9 mouse cellular contexts compared by ENCODE assay signal in genomic region chr17:80802622-80803021, GRCm38 (mm10).
DNase-seq lines count a peak whose midpoint lies in the region; ATAC-seq and TF ChIP-seq lines count a peak whose summit lies in the region.
"Had no signal": no experiment of that assay in that cellular context is flagged by ENCODE, and none has a peak within 500 bp of the region (broad histone marks: within the 10 kb centered on the region; RNA-seq: fewer than 3 reads in every experiment).

No protein-coding gene starts in this region.

- TF ChIP-seq EP300 in heart, adult 2 months (IDR thresholded peaks at IDR 0.05; ENCODE audit: insufficient read depth, low read depth, low read length) = 0 out of 2 replicates have a peak, but pooled peaks have one; percentile 26

- peaks cover 17% of the 10 kb centered on the region for H3K4me1 ChIP-seq in forebrain, embryonic 13.5 days
- H3K4me1 ChIP-seq in forebrain, embryonic 10.5 days = peaks cover 20% of the 10 kb centered on the region
- H3K4me1 ChIP-seq in heart, adult 2 months (ENCODE audit: control insufficient read depth, insufficient read depth, low read length) = peaks cover 22% of the 10 kb centered on the region
- peaks cover 22% of the 10 kb centered on the region for H3K4me1 ChIP-seq in limb, embryonic 15.5 days
- H3K4me1 ChIP-seq in thymus, adult 2 months (replicated peaks; ENCODE audit: control insufficient read depth, insufficient read depth, low read length) = peaks cover 9% of the 10 kb centered on the region

- H3K79me2 ChIP-seq in heart, adult 2 months (replicated peaks; ENCODE audit: control insufficient read depth, insufficient read depth, low read length) = no peaks in the 10 kb centered on the region

- 0 out of 2 replicates have a peak, but pooled peaks have one; percentile 12 for TF ChIP-seq POLR2A in heart, adult 2 months (IDR thresholded peaks at IDR 0.05; ENCODE audit: insufficient read depth, low read depth, low read length)
- TF ChIP-seq POLR2A in thymus, adult 2 months (IDR thresholded peaks at IDR 0.05; ENCODE audit: control insufficient read depth, extremely low read depth, insufficient read depth, low read length, poor library complexity) = no peak

- H3K9me3 ChIP-seq in forebrain, embryonic 13.5 days (replicated peaks) = no peaks in the 10 kb centered on the region
- no peaks in the 10 kb centered on the region for H3K9me3 ChIP-seq in forebrain, embryonic 10.5 days
- no peaks in the 10 kb centered on the region for H3K9me3 ChIP-seq in limb, embryonic 15.5 days
- H3K9me3 ChIP-seq: hindbrain, embryonic 12.5 days had no signal

- peak overlapping the region; percentile 51 for H3K27ac ChIP-seq in forebrain, embryonic 13.5 days
- H3K27ac ChIP-seq in forebrain, embryonic 10.5 days = no peak overlapping the region
- peak overlapping the region; percentile 89 for H3K27ac ChIP-seq in heart, adult 2 months
- peak overlapping the region; percentile 93 for H3K27ac ChIP-seq in limb, embryonic 15.5 days
- no peak overlapping the region for H3K27ac ChIP-seq in thymus, adult 2 months (ENCODE audit: control insufficient read depth, insufficient read depth, low read length)
- H3K27ac ChIP-seq: hindbrain, embryonic 12.5 days had no signal

- H3K27me3 ChIP-seq in forebrain, embryonic 13.5 days = no peaks in the 10 kb centered on the region
- no peaks in the 10 kb centered on the region for H3K27me3 ChIP-seq in forebrain, embryonic 10.5 days (ENCODE audit: poor library complexity, severe bottlenecking)
- H3K27me3 ChIP-seq in heart, adult 2 months (ENCODE audit: control insufficient read depth, insufficient read depth, low read length) = no peaks in the 10 kb centered on the region
- H3K27me3 ChIP-seq in limb, embryonic 15.5 days = no peaks in the 10 kb centered on the region
- H3K27me3 ChIP-seq in thymus, adult 2 months (ENCODE audit: control insufficient read depth, insufficient read depth, low read length) = no peaks in the 10 kb centered on the region
- H3K27me3 ChIP-seq: hindbrain, embryonic 12.5 days had no signal

- intact Hi-C loops in heart, adult 2 months (cut with DNase I) = loop anchor here (1.0 to 5.0 kb wide), 2 partner anchors 50 to 115 kb away; no protein-coding TSS in a partner anchor

- no peak overlapping the region for H3K9ac ChIP-seq in forebrain, embryonic 13.5 days
- H3K9ac ChIP-seq in heart, adult 2 months (ENCODE audit: low read depth, low read length) = peak overlapping the region; percentile 58; the same call in 1 of the 2 replicates
- no peak overlapping the region for H3K9ac ChIP-seq in limb, embryonic 15.5 days
- H3K9ac ChIP-seq: hindbrain, embryonic 12.5 days had no signal

- 79% methylated on average over 10 of the region's 10 CpGs for WGBS in forebrain, embryonic 13.5 days
- WGBS in forebrain, embryonic 10.5 days = 85% methylated on average over 10 of the region's 10 CpGs
- WGBS in heart, adult 2 months = 20% methylated on average over 10 of the region's 10 CpGs
- WGBS in limb, embryonic 15.5 days = 63% methylated on average over 10 of the region's 10 CpGs
- whole genome bisulfite sequencing in thymus, adult 2 months = 96% methylated on average over 10 of the region's 10 CpGs

- no peaks in the 10 kb centered on the region for H3K36me3 ChIP-seq in forebrain, embryonic 13.5 days (ENCODE audit: poor library complexity, severe bottlenecking)
- no peaks in the 10 kb centered on the region for H3K36me3 ChIP-seq in forebrain, embryonic 10.5 days (replicated peaks)
- peaks cover 4% of the 10 kb centered on the region for H3K36me3 ChIP-seq in heart, adult 2 months (ENCODE audit: control insufficient read depth, insufficient read depth, low read length)
- H3K36me3 ChIP-seq in limb, embryonic 15.5 days = no peaks in the 10 kb centered on the region
- no peaks in the 10 kb centered on the region for H3K36me3 ChIP-seq in thymus, adult 2 months (ENCODE audit: control insufficient read depth, insufficient read depth, low read length)
- H3K36me3 ChIP-seq: hindbrain, embryonic 12.5 days had no signal

- DNase-seq in forebrain, embryonic 10.5 days (ENCODE audit: extremely low spot score, low spot score) = no peak
- DNase-seq in ES-CJ7 (ENCODE audit: low read depth, low spot score) = peak; percentile 46
- DNase-seq in heart, adult 2 months = peak; percentile 59 to 72
- no peak for DNase-seq in thymus, adult 2 months
- no peak for DNase-seq in adrenal gland, adult 18-20 months (ENCODE audit: low spot score in 2 of 2)
- no peak for DNase-seq in left cerebral cortex, adult 9 months (ENCODE audit: low spot score in 2 of 2)

- H3K4me3 ChIP-seq in forebrain, embryonic 13.5 days = no peak overlapping the region
- H3K4me3 ChIP-seq in forebrain, embryonic 10.5 days = no peak overlapping the region
- peak overlapping the region; percentile 11 for H3K4me3 ChIP-seq in heart, adult 2 months
- H3K4me3 ChIP-seq in limb, embryonic 15.5 days = no peak overlapping the region
- H3K4me3 ChIP-seq in thymus, adult 2 months (ENCODE audit: control insufficient read depth, insufficient read depth, low read length) = no peak overlapping the region
- H3K4me3 ChIP-seq: hindbrain, embryonic 12.5 days had no signal

- no peak for TF ChIP-seq CTCF in heart, adult 2 months (IDR thresholded peaks at IDR 0.05)
- no peak for TF ChIP-seq CTCF in thymus, adult 2 months (IDR thresholded peaks at IDR 0.05; ENCODE audit: borderline replicate concordance, control insufficient read depth, extremely low read depth, insufficient read depth, low read length, poor library complexity)

- no peak for ATAC-seq in forebrain, embryonic 13.5 days
- ATAC-seq in limb, embryonic 15.5 days (ENCODE audit: insufficient number of reproducible peaks, low FRiP score, low TSS enrichment, low read depth) = no peak

- H3K4me2 ChIP-seq in forebrain, embryonic 13.5 days = no peak overlapping the region
- no peak overlapping the region for H3K4me2 ChIP-seq in limb, embryonic 15.5 days
- H3K4me2 ChIP-seq: hindbrain, embryonic 12.5 days had no signal

Comparison
In these comparisons a context has a peak if more than half of its experiments do, and no peak if none do; other contexts are left out.
1. H3K27ac ChIP-seq: peak in forebrain, embryonic 13.5 days (single experiment), heart, adult 2 months (single experiment) and limb, embryonic 15.5 days (single experiment); none in forebrain, embryonic 10.5 days (single experiment) and thymus, adult 2 months (single experiment).
2. DNase-seq: peak in ES-CJ7 (single experiment) and heart, adult 2 months (2 of 2); none in forebrain, embryonic 10.5 days (single experiment), thymus, adult 2 months (single experiment), adrenal gland, adult 18-20 months (0 of 2) and left cerebral cortex, adult 9 months (0 of 2).